Mouse (Mus musculus) layer of hippocampus, postnatal 25 days (tissue): ENCODE results near the gene Foxb1. TPM values are rescaled to one million over a fixed set of nuclear protein-coding genes. Genes with fewer than 3 reads are reported as not detected.

ENCODE experiments used
- DNase-seq, 2 experiments: peaks; one replicate each; pipeline ENCODE4 v3.0.0; 2022; ENCODE audit warnings: mixed read lengths in 2 of 2, low spot score in 1 of 2; ENCODE audit errors: extremely low spot score in 1 of 2
- total RNA-seq, 2 experiments: library from RNA; stranded (reverse); gene quantifications; 2 replicates each; pipeline ENCODE4 v1.2.3; 2021

The Foxb1 gene
- total RNA-seq, result not detected

GRCm38 (mm10) chr9:69760371-69761301 lies at the start of gene Foxb1:
TSS of gene Foxb1 (minus strand) at chr9:69760940.
- no peak for DNase-seq

GRCm38 (mm10) chr9:69790562-69790961 lies 29.8 kb upstream of the Foxb1 start:
- no peak for DNase-seq

GRCm38 (mm10) chr9:69779996-69780395 lies 19.3 kb upstream of the Foxb1 start:
- DNase-seq, result no peak

- DNase-seq, result no peak
Measured at GRCm38 (mm10) chr9:69769949-69770585, 9.3 kb upstream of the Foxb1 start.

- DNase-seq, result no peak
Measured at GRCm38 (mm10) chr9:69769091-69769948, 8.6 kb upstream of the Foxb1 start.

- DNase-seq, result no peak
Measured at GRCm38 (mm10) chr9:69768136-69768875, 7.6 kb upstream of the Foxb1 start.

- DNase-seq, result no peak
Measured at GRCm38 (mm10) chr9:69767421-69767820, 6.7 kb upstream of the Foxb1 start.

- no peak for DNase-seq
Measured at GRCm38 (mm10) chr9:69766936-69767335, 6.2 kb upstream of the Foxb1 start.

GRCm38 (mm10) chr9:69766301-69766700 lies 5.6 kb upstream of the Foxb1 start:
- no peak for DNase-seq

- no peak for DNase-seq
Measured at GRCm38 (mm10) chr9:69765483-69766050, 4.8 kb upstream of the Foxb1 start.

- no peak for DNase-seq
Measured at GRCm38 (mm10) chr9:69764586-69765482, 4.1 kb upstream of the Foxb1 start.

- DNase-seq, result no peak
Measured at GRCm38 (mm10) chr9:69763681-69764585, 3.2 kb upstream of the Foxb1 start.

GRCm38 (mm10) chr9:69762703-69763102 lies 2.0 kb upstream of the Foxb1 start:
- no peak for DNase-seq

- DNase-seq, result no peak
Measured at GRCm38 (mm10) chr9:69762221-69762620, 1.5 kb upstream of the Foxb1 start.

- DNase-seq, result no peak
Measured at GRCm38 (mm10) chr9:69761569-69761968, 829 bp upstream of the Foxb1 start.

GRCm38 (mm10) chr9:69759721-69760221 lies 969 bp downstream of the Foxb1 start:
- no peak for DNase-seq

GRCm38 (mm10) chr9:69758946-69759615 lies 1.7 kb downstream of the Foxb1 start:
- no peak for DNase-seq
